ENCODE assay signal across 11 mouse cellular contexts in the genomic region with DNA sequence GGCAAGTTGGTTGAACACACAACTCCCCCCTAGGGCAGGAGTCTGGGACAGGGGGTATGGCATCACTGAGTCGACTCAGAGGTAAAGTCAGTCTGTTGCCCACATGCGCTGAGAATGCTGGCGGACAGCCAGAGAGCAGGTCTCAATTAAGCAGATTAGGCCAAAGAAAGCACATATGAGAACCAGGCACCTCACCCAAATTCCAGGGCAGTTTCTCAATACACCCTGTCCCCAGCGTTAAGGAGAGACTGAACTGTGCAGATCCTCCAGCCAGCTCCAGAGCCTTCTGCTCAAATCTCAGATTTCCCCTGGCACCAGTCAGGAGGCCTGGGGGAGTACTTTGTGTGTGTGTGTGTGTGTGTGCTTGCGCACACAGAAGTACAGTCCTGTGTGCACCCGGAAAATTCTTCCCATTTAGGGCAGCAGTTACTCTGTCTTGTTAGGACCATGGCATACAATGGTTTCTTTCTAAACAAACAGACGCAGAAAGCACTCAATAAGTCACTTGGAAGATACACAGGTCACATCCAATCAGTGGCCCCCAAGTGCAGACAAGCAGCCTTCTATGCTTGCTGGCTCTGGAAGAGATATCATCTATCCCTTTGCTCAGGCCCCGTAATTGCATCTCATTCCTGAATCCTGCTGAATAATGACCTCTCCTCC.
DNase-seq lines count a peak whose midpoint lies in the region; ATAC-seq and TF ChIP-seq lines count a peak whose summit lies in the region.
"Had no signal": no experiment of that assay in that cellular context is flagged by ENCODE, and none has a peak within 500 bp of the region (broad histone marks: within the 10 kb centered on the region; RNA-seq: fewer than 3 reads in every experiment).

No protein-coding gene starts in this region.

- H3K27me3 ChIP-seq in midbrain, postnatal 0 days (ENCODE audit: insufficient read depth, low read length): no peaks in the 10 kb centered on the region
- H3K27me3 ChIP-seq in midbrain, embryonic 11.5 days (ENCODE audit: control insufficient read depth, insufficient read depth, low read length): no peaks in the 10 kb centered on the region
- H3K27me3 ChIP-seq in hindbrain, embryonic 12.5 days: no peaks in the 10 kb centered on the region
- H3K27me3 ChIP-seq in stomach, embryonic 15.5 days (replicated peaks): no peaks in the 10 kb centered on the region
- H3K27me3 ChIP-seq: heart, embryonic 15.5 days; lung, embryonic 15.5 days had no signal

- H3K9ac ChIP-seq in midbrain, postnatal 0 days (replicated peaks; ENCODE audit: low read length, poor library complexity, severe bottlenecking): no peak overlapping the region
- no peak overlapping the region for H3K9ac ChIP-seq in midbrain, embryonic 11.5 days (ENCODE audit: low read length)
- no peak overlapping the region for H3K9ac ChIP-seq in hindbrain, embryonic 12.5 days
- no peak overlapping the region for H3K9ac ChIP-seq in stomach, embryonic 15.5 days
- H3K9ac ChIP-seq: heart, embryonic 15.5 days; lung, embryonic 15.5 days had no signal

- no peaks in the 10 kb centered on the region for H3K36me3 ChIP-seq in midbrain, postnatal 0 days (ENCODE audit: insufficient read depth, low read length)
- no peaks in the 10 kb centered on the region for H3K36me3 ChIP-seq in midbrain, embryonic 11.5 days (ENCODE audit: control insufficient read depth, insufficient read depth, low read length)
- no peaks in the 10 kb centered on the region for H3K36me3 ChIP-seq in hindbrain, embryonic 12.5 days
- no peaks in the 10 kb centered on the region for H3K36me3 ChIP-seq in stomach, embryonic 15.5 days
- H3K36me3 ChIP-seq: heart, embryonic 15.5 days; lung, embryonic 15.5 days had no signal

- no peak overlapping the region for H3K27ac ChIP-seq in midbrain, postnatal 0 days (ENCODE audit: low read depth, low read length)
- no peak overlapping the region; the same call in 1 of the 2 replicates for H3K27ac ChIP-seq in midbrain, embryonic 11.5 days (ENCODE audit: low read depth, low read length)
- peak overlapping the region; percentile 81 for H3K27ac ChIP-seq in hindbrain, embryonic 12.5 days
- H3K27ac ChIP-seq in stomach, embryonic 15.5 days: peak overlapping the region; percentile 60
- H3K27ac ChIP-seq: heart, embryonic 15.5 days; lung, embryonic 15.5 days had no signal

- H3K4me3 ChIP-seq in midbrain, postnatal 0 days (ENCODE audit: low read depth, low read length): no peak overlapping the region
- no peak overlapping the region for H3K4me3 ChIP-seq in midbrain, embryonic 11.5 days (ENCODE audit: low read depth, low read length)
- no peak overlapping the region for H3K4me3 ChIP-seq in hindbrain, embryonic 12.5 days
- H3K4me3 ChIP-seq in stomach, embryonic 15.5 days (replicated peaks): no peak overlapping the region
- H3K4me3 ChIP-seq: heart, embryonic 15.5 days; lung, embryonic 15.5 days had no signal

- H3K9me3 ChIP-seq in midbrain, postnatal 0 days (ENCODE audit: low read length): no peaks in the 10 kb centered on the region
- no peaks in the 10 kb centered on the region for H3K9me3 ChIP-seq in midbrain, embryonic 11.5 days (ENCODE audit: control insufficient read depth, low read length)
- no peaks in the 10 kb centered on the region; the same call in 1 of the 2 replicates for H3K9me3 ChIP-seq in hindbrain, embryonic 12.5 days (replicated peaks)
- H3K9me3 ChIP-seq in stomach, embryonic 15.5 days: no peaks in the 10 kb centered on the region
- H3K9me3 ChIP-seq: heart, embryonic 15.5 days; lung, embryonic 15.5 days had no signal

- 54% methylated on average over 8 of the region's 8 CpGs for WGBS in midbrain, postnatal 0 days
- 70% methylated on average over 8 of the region's 8 CpGs for WGBS in midbrain, embryonic 11.5 days
- WGBS in hindbrain, embryonic 12.5 days: 62% methylated on average over 8 of the region's 8 CpGs
- WGBS in stomach, embryonic 15.5 days: 37% methylated on average over 8 of the region's 8 CpGs

- ATAC-seq in midbrain, postnatal 0 days (ENCODE audit: low FRiP score): no peak
- no peak for ATAC-seq in midbrain, embryonic 11.5 days (ENCODE audit: low FRiP score)
- ATAC-seq in hindbrain, embryonic 12.5 days (ENCODE audit: low FRiP score): peak; percentile 40; the same call in 1 of the 2 replicates
- ATAC-seq in stomach, embryonic 15.5 days (ENCODE audit: insufficient read depth, low FRiP score, low read depth): peak; percentile 58; the same call in 1 of the 2 replicates

- TF ChIP-seq CTCF in midbrain, postnatal 0 days (IDR thresholded peaks at IDR 0.05): no peak

- no peak overlapping the region for H3K4me2 ChIP-seq in midbrain, postnatal 0 days (ENCODE audit: low read depth, low read length, poor library complexity, severe bottlenecking)
- H3K4me2 ChIP-seq in midbrain, embryonic 11.5 days: no peak overlapping the region
- H3K4me2 ChIP-seq in hindbrain, embryonic 12.5 days (replicated peaks): no peak overlapping the region
- H3K4me2 ChIP-seq in stomach, embryonic 15.5 days: no peak overlapping the region
- H3K4me2 ChIP-seq: heart, embryonic 15.5 days; lung, embryonic 15.5 days had no signal

- peak; percentile 44 for DNase-seq in adrenal gland, postnatal 10 days
- DNase-seq in adrenal gland, adult 2 months: no peak
- peak; percentile 15 for DNase-seq in midbrain, postnatal 0 days (ENCODE audit: low spot score)
- no peak for DNase-seq in midbrain, embryonic 11.5 days (ENCODE audit: low spot score, missing footprints)
- no peak for DNase-seq in frontal cortex, postnatal 14 days (ENCODE audit: low spot score in 2 of 2)
- DNase-seq in B cell, adult 2 months: no peak
- DNase-seq: right cerebral cortex, postnatal 4 days had no signal

- H3K4me1 ChIP-seq in midbrain, postnatal 0 days (ENCODE audit: insufficient read depth, low read length): no peaks in the 10 kb centered on the region
- no peaks in the 10 kb centered on the region for H3K4me1 ChIP-seq in midbrain, embryonic 11.5 days (ENCODE audit: control insufficient read depth, insufficient read depth, low read length)
- H3K4me1 ChIP-seq in hindbrain, embryonic 12.5 days: peaks cover 11% of the 10 kb centered on the region
- H3K4me1 ChIP-seq in stomach, embryonic 15.5 days: peaks cover 8% of the 10 kb centered on the region; the same call in 1 of the 2 replicates
- H3K4me1 ChIP-seq: lung, embryonic 15.5 days had no signal

Comparison
In these comparisons a context has a peak if more than half of its experiments do, and no peak if none do; other contexts are left out.
1. DNase-seq: peak in adrenal gland, postnatal 10 days (single experiment) and midbrain, postnatal 0 days (single experiment); none in adrenal gland, adult 2 months (single experiment), midbrain, embryonic 11.5 days (single experiment), frontal cortex, postnatal 14 days (0 of 2) and B cell, adult 2 months (0 of 2).
2. ATAC-seq: peak in hindbrain, embryonic 12.5 days (single experiment) and stomach, embryonic 15.5 days (single experiment); none in midbrain, postnatal 0 days (single experiment) and midbrain, embryonic 11.5 days (single experiment).
3. H3K27ac ChIP-seq: peak in hindbrain, embryonic 12.5 days (single experiment) and stomach, embryonic 15.5 days (single experiment); none in midbrain, postnatal 0 days (single experiment) and midbrain, embryonic 11.5 days (single experiment).